Mouse (Mus musculus): ENCODE measurements around the gene Camkk2. TPM values are rescaled to one million over a fixed set of nuclear protein-coding genes. Genes with fewer than 3 reads are reported as not detected.

Camkk2 gene
- polyA plus RNA-seq, 1 experiment from 2014 or later, result 24.3 TPM

DNA sequence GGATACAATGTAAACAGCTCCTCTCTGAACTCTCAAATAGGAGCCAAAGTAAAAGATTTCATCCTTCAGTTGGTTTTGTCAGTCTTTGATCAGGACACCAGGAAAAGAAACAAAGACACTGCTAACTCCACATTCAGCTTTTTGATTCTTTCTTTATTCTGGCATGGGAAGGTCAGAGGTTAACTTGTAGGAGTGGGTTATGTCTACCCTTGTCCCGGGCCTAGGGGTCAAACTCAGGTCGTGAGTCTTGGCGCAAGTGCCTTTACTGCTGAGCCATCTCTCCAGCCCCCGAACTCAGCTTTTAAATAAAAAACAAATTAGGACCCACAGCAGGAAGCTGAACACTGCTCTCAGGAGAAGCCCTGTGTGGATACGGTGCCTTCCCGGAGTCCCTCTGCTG is 23.1 kb downstream of the Camkk2 start:
- Histone ChIP-seq H3K27ac (replicated peaks) (no peak overlapping the region), H3K27me3 (ENCODE audit: low read depth, poor library complexity, severe bottlenecking) (no peaks in the 10 kb centered on the region), H3K9me3 (replicated peaks) (peaks cover 4% of the 10 kb centered on the region; the same call in 1 of the 2 replicates), H3K4me1 (no peaks in the 10 kb centered on the region), H3K4me3 (no peak overlapping the region), H3K36me3 (peaks cover 61% of the 10 kb centered on the region)
- DNase-seq (ENCODE audit: low spot score), result no peak
- WGBS, result 58% methylated on average over 6 of the region's 6 CpGs

DNA sequence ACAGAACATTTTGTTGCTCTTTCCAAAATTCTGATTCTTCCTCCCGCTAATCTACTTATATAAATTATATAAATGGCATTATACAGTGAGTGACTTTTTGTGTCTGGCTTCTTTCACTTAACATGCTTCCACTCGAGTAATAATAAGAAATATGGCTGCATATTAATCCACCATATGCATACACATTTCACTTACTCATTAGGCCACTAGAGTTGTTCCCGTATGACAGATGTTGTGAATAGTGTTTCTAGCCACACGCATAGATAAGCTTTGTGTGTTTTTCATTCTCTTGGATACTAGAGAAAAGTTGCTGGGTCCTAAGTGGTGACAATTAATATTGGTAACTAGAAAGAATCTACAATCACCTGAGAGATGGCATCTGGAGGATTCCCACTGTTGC is 23.6 kb downstream of the Camkk2 start:
- H3K4me1 ChIP-seq, result no peaks in the 10 kb centered on the region
- WGBS, result 96% methylated on average over 4 of the region's 4 CpGs
- peaks cover 4% of the 10 kb centered on the region; the same call in 1 of the 2 replicates for H3K9me3 ChIP-seq (replicated peaks)
- DNase-seq (ENCODE audit: low spot score), result no peak
- no peaks in the 10 kb centered on the region for H3K27me3 ChIP-seq (ENCODE audit: low read depth, poor library complexity, severe bottlenecking)
- H3K4me3 ChIP-seq, result no peak overlapping the region
- peaks cover 63% of the 10 kb centered on the region for H3K36me3 ChIP-seq
- H3K27ac ChIP-seq (replicated peaks), result no peak overlapping the region

DNA sequence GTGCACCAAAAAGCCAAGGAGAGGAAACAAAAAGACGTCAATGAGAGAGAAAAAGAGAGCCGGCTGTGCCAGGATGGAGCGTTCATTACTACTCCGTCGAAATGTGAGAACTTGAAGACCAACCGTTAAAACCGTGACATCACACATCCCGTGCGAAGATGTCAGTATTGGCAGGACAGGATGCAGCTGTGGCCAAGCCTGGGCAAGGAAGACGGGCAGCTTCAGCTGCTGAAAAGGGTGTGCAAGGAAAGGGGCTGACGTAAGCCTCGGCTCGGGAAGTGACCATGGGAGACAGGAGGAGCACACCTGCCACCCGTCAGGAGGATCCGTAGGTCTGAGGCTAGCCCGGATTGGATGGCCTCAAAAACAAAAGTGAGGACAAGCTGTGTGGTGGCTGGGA is 24.7 kb downstream of the Camkk2 start:
- 95% methylated on average over 16 of the region's 16 CpGs for WGBS
- no peak for DNase-seq (ENCODE audit: low spot score)
- Histone ChIP-seq H3K27ac (replicated peaks) (no peak overlapping the region), H3K4me1 (no peaks in the 10 kb centered on the region), H3K27me3 (ENCODE audit: low read depth, poor library complexity, severe bottlenecking) (no peaks in the 10 kb centered on the region), H3K9me3 (replicated peaks) (peaks cover 4% of the 10 kb centered on the region; the same call in 1 of the 2 replicates), H3K4me3 (no peak overlapping the region), H3K36me3 (peaks cover 65% of the 10 kb centered on the region)

DNA sequence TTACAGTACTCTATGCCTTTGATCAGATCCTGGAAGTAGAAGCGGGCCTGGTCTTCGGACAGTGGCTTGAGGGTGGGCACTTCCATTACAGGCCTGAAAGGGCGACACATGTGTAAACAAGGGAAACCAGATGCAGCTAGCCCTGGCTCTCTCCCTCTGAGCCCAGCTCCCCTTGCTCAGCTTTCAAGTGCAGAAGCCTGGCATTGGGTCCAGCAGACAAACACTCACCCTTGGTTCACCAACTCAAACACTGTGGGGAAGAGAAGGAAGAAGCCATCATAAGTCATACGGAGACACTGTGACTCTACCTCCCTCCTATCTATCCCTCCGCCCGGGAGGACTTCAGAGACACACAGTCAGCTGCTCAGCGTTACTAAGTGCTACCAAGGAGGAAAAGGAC is 31.3 kb downstream of the Camkk2 start:
- H3K4me3 ChIP-seq, result no peak overlapping the region
- peaks cover 61% of the 10 kb centered on the region for H3K36me3 ChIP-seq
- no peak for DNase-seq (ENCODE audit: low spot score)
- no peak overlapping the region for H3K27ac ChIP-seq (replicated peaks)
- no peaks in the 10 kb centered on the region for H3K4me1 ChIP-seq
- H3K9me3 ChIP-seq (replicated peaks), result no peaks in the 10 kb centered on the region
- WGBS, result 80% methylated on average over 7 of the region's 7 CpGs
- H3K27me3 ChIP-seq (ENCODE audit: low read depth, poor library complexity, severe bottlenecking), result no peaks in the 10 kb centered on the region

DNA sequence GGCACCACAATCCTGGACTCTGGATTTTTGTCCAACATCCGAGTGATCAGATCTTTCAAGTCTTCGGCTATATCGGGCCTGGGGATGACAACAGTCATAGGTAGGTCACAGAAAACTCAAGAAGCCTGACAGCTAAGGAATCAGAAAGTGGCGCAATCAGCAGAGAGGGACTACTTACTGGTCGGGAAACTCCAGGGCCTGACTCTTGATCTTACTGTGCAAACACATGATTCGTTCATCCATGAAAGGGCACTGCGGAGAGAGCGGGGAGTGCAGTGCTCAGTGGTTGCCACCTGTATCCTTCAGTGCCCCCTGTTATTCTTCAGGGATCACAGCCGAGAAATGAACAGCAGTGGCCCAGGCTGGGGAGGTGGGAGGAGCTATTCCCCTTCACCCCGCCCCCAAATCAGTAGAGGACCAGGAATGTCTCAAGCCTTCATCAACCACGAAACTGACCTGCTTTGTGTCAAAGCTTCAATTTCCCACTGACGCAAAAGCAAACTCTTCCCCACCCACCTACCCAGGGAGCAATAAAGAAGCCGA is 35.3 kb downstream of the Camkk2 start:
- H3K36me3 ChIP-seq, result peaks cover 82% of the 10 kb centered on the region
- no peak overlapping the region for H3K27ac ChIP-seq (replicated peaks)
- no peaks in the 10 kb centered on the region for H3K9me3 ChIP-seq (replicated peaks)
- DNase-seq (ENCODE audit: low spot score), result no peak
- no peaks in the 10 kb centered on the region for H3K4me1 ChIP-seq
- H3K27me3 ChIP-seq (ENCODE audit: low read depth, poor library complexity, severe bottlenecking), result no peaks in the 10 kb centered on the region
- WGBS, result 82% methylated on average over 13 of the region's 13 CpGs
- no peak overlapping the region for H3K4me3 ChIP-seq

DNA sequence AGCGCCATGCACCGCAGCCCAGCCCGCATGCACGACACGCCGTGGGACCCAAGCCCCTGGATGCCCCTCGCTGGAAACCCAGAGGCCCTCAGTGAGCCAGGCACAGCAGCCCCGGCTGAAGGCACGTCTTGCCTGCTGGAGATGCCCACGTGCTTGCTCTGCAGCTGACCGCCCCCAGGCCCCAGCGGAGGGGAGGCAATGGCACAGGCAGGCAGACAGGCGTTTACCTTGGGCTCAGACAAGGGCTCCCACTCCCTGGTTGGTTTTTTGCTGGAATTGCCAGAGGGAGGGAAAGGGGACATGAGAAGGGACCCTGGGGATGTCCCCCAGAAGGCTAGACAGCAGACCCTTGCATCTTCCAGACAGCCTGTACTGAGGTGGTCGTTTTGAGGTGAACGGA is 42.4 kb downstream of the Camkk2 start:
- DNase-seq (ENCODE audit: low spot score), result no peak
- 0 out of 2 replicates have a peak overlapping the region, but pooled peaks have one; percentile 0 for H3K27ac ChIP-seq (replicated peaks)

DNA sequence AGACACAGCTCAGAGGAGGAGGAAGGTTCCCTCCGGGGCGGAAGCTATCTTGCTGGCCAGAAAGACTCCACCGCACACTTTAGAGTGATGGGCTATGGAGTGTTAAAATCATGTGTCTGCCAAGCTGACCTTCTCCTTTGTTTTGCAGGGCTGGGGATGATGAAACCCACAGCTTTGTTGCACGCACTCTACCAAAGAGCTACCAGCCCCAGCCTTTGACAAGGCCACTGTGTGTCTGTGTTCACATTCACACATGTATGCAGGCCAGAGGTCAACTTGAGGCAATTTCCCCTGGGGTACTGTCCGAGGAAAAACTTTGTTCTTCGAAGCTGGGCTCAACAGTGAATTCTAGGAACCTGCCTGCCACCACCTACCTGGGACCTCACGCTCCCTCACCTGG is 43.4 kb downstream of the Camkk2 start:
- DNase-seq (ENCODE audit: low spot score), result no peak
- H3K9me3 ChIP-seq (replicated peaks), result no peaks in the 10 kb centered on the region
- H3K27ac ChIP-seq (replicated peaks), result no peak overlapping the region
- 92% methylated on average over 7 of the region's 7 CpGs for WGBS
- H3K36me3 ChIP-seq, result peaks cover 37% of the 10 kb centered on the region
- H3K4me1 ChIP-seq, result peaks cover 8% of the 10 kb centered on the region
- no peaks in the 10 kb centered on the region for H3K27me3 ChIP-seq (ENCODE audit: low read depth, poor library complexity, severe bottlenecking)
- H3K4me3 ChIP-seq, result no peak overlapping the region

More for the DNA sequence above, 42.4 kb downstream of the Camkk2 start:
- no peaks in the 10 kb centered on the region for H3K27me3 ChIP-seq (ENCODE audit: low read depth, poor library complexity, severe bottlenecking)
- no peaks in the 10 kb centered on the region for H3K9me3 ChIP-seq (replicated peaks)
- peaks cover 8% of the 10 kb centered on the region for H3K4me1 ChIP-seq
- WGBS, result 91% methylated on average over 15 of the region's 15 CpGs
- H3K4me3 ChIP-seq, result no peak overlapping the region
- H3K36me3 ChIP-seq, result peaks cover 46% of the 10 kb centered on the region

DNA sequence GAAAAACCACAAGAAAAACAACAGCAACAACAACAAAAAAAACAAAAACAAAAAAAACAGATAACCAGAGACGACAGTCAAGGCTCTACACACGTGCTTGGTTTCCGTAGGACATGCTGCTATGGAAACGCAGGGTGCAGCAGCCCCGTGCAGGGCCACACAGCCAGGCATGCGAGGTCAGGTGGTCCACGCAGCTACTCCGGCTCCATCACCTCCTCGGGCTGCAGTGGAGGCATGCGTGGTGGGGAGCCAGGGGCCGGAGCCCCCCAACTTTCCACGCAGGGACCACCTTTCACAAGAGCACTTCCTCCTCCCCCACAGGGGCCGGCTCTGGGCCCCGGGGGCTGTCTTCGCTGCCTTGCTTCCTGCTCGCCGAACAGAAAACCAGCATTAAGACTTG is 45.3 kb downstream of the Camkk2 start:
- no peak for DNase-seq (ENCODE audit: low spot score)
- H3K9me3 ChIP-seq (replicated peaks), result no peaks in the 10 kb centered on the region
- 64% methylated on average over 17 of the region's 17 CpGs for WGBS
- H3K4me1 ChIP-seq, result peaks cover 8% of the 10 kb centered on the region
- H3K4me3 ChIP-seq, result no peak overlapping the region
- no peaks in the 10 kb centered on the region for H3K27me3 ChIP-seq (ENCODE audit: low read depth, poor library complexity, severe bottlenecking)
- H3K27ac ChIP-seq (replicated peaks), result 0 out of 2 replicates have a peak overlapping the region, but pooled peaks have one; percentile 19
- peaks cover 24% of the 10 kb centered on the region for H3K36me3 ChIP-seq

DNA sequence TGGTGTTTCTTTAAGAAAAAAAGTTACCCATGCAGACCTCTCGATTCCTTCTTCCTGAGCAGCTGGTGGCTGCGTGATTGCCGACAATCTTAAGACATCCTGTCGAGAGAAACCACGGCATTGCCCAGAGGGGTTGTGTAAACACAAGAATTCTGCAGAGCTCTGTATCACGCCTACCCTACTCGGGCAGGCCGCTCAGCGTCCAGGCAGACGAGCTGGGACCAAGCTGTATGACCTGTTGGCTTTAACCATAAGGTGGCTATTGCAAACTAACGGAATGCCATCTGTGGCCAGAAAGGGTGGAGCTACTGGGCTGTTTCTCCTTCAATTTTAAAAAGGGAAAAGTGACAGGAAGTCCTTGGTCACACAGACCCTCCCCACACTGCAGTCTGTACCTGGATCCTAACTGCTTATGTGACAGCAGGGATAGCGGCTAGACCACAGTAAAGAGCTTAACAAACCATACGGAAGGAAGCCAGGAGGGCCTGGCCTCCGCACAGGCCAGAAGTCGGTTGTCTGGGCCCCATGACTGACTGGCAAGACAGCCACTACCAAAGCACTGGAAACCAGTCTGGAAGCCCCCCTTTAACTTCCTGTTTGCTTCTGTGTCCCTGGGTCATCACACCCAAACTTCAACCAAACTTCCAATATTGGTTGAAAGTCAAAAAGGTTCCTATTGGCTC is 47.1 kb downstream of the Camkk2 start:
- Histone ChIP-seq H3K9me3 (replicated peaks) (no peaks in the 10 kb centered on the region), H3K27me3 (ENCODE audit: low read depth, poor library complexity, severe bottlenecking) (no peaks in the 10 kb centered on the region), H3K4me3 (no peak overlapping the region), H3K27ac (replicated peaks) (0 out of 2 replicates have a peak overlapping the region, but pooled peaks have one; percentile 28), H3K4me1 (peaks cover 8% of the 10 kb centered on the region), H3K36me3 (peaks cover 20% of the 10 kb centered on the region)
- DNase-seq (ENCODE audit: low spot score), result no peak
- 77% methylated on average over 15 of the region's 15 CpGs for WGBS

DNA sequence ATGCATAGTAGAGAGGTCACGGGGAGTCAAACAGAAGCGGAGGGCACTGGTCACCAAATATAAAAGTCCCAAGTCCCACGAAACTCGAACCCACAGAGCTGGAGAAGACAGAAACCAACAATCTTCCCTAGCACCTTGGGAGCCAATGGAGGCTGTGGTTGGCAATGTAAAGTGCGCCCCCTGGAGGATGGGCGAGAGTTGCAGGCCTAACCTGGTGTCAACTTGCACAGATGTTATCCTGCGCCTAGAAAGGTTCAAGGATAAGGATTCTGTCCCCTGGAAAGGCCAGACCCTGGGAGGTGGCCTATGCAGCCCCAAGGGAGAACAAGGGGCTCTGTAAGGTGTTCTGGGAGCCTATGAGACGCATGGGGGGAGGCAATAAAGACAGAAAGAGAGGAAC is 47.9 kb downstream of the Camkk2 start:
- Histone ChIP-seq H3K36me3 (peaks cover 12% of the 10 kb centered on the region), H3K27ac (replicated peaks) (0 out of 2 replicates have a peak overlapping the region, but pooled peaks have one; percentile 0), H3K4me3 (no peak overlapping the region), H3K27me3 (ENCODE audit: low read depth, poor library complexity, severe bottlenecking) (no peaks in the 10 kb centered on the region), H3K4me1 (peaks cover 11% of the 10 kb centered on the region), H3K9me3 (replicated peaks) (no peaks in the 10 kb centered on the region)
- 71% methylated on average over 8 of the region's 8 CpGs for WGBS
- peak; percentile 49 for DNase-seq (ENCODE audit: low spot score)

DNA sequence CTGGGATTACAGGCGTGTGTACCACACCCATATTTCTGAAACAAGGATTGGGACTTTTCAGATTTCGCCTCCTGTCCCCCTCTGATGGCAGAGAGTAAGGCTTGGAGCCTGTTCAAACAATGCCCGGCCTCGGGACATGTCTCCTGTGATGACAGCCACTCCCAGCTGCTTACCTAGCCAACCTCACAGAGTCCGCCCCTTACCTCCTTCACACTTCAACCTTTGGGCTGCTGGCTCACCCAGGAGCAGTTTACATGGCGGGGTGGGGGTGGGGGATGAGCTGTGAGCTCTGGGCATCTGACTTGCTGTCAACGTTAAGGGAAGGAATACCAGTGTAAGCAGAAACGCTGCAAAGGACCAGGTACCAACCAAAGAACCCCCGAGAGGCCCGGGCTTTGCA is 48.4 kb downstream of the Camkk2 start:
- no peak for DNase-seq (ENCODE audit: low spot score)
- Histone ChIP-seq H3K4me3 (no peak overlapping the region), H3K27ac (replicated peaks) (no peak overlapping the region), H3K4me1 (peaks cover 11% of the 10 kb centered on the region), H3K27me3 (ENCODE audit: low read depth, poor library complexity, severe bottlenecking) (no peaks in the 10 kb centered on the region), H3K36me3 (peaks cover 8% of the 10 kb centered on the region), H3K9me3 (replicated peaks) (no peaks in the 10 kb centered on the region)
- 88% methylated on average over 10 of the region's 10 CpGs for WGBS

DNA sequence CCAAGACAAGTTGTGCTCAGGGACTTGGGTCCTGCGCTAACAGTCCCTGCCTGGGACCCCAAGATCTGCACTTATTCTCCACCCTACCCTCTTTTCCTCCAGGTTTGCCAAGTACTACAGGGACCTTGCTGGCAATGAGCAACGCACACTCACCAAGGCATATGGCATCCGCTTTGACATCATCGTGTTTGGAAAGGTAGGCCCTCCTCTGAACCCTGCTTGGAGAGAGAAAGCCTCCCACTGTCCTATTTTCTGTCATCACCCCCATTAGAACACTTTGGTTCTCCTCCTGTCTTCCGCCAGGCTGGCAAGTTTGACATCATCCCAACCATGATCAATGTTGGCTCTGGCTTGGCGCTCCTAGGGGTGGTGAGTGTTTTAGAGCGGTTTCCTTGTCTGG is 52.1 kb downstream of the Camkk2 start:
- DNase-seq (ENCODE audit: low spot score), result no peak
- Histone ChIP-seq H3K27me3 (ENCODE audit: low read depth, poor library complexity, severe bottlenecking) (no peaks in the 10 kb centered on the region), H3K27ac (replicated peaks) (no peak overlapping the region), H3K4me3 (no peak overlapping the region), H3K9me3 (replicated peaks) (no peaks in the 10 kb centered on the region), H3K36me3 (no peaks in the 10 kb centered on the region; the same call in 1 of the 2 replicates), H3K4me1 (peaks cover 4% of the 10 kb centered on the region; the same call in 1 of the 2 replicates)
- WGBS, result 95% methylated on average over 7 of the region's 7 CpGs

DNA sequence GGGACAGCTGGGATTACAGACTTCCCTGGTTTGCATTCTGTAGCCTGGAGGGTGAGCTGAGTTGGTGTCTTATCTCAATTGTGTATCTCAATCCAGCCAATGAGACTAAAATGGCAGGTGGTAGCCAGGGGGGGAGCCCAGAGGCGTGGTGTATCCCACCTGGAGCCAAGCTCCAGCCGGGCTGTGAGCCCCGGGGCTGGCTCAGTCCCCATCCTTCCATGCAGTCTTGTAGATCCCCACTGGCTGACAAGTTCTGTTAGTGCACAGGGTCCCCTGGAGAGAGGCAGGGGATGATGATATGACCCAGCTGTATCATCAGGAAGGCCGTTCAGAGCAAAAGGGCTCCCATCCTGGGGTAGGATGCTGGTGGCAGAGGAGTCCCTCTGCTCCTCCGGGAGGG is 52.6 kb downstream of the Camkk2 start:
- Histone ChIP-seq H3K4me1 (0 out of 2 replicates have a peak, but pooled peaks cover 3% of the 10 kb centered on the region), H3K36me3 (no peaks in the 10 kb centered on the region; the same call in 1 of the 2 replicates), H3K4me3 (no peak overlapping the region), H3K27ac (replicated peaks) (no peak overlapping the region), H3K27me3 (ENCODE audit: low read depth, poor library complexity, severe bottlenecking) (no peaks in the 10 kb centered on the region), H3K9me3 (replicated peaks) (no peaks in the 10 kb centered on the region)
- 80% methylated on average over 5 of the region's 5 CpGs for WGBS
- no peak for DNase-seq (ENCODE audit: low spot score)
